Mouse (Mus musculus) common myeloid progenitor, adult 5-6 weeks (primary cell): ENCODE data around the gene Zdhhc19. TPM values are rescaled to one million over a fixed set of nuclear protein-coding genes. Genes with fewer than 3 reads are reported as not detected.
"Not testable (repeated sequence)": the region's sequence is repeated elsewhere in the genome, so short reads cannot be mapped to it uniquely, and the experiment has no call there.

ENCODE experiments used
- ATAC-seq: replicated peaks from 2 replicates; pipeline ENCODE4 v1.8.0; 2016; ENCODE audit warnings: low read depth, mild to moderate bottlenecking, moderate TSS enrichment, inconsistent platforms; ENCODE audit not compliant: poor library complexity, severe bottlenecking
- total RNA-seq: library from RNA; stranded (forward); fragments of 200-1000, 187-1606 nt; gene quantifications from 2 replicates; pipeline ENCODE4 v1.2.3, GENCODE M21; 2017

Zdhhc19 gene
- total RNA-seq, 1 experiment from 2014 or later: not detected

DNA sequence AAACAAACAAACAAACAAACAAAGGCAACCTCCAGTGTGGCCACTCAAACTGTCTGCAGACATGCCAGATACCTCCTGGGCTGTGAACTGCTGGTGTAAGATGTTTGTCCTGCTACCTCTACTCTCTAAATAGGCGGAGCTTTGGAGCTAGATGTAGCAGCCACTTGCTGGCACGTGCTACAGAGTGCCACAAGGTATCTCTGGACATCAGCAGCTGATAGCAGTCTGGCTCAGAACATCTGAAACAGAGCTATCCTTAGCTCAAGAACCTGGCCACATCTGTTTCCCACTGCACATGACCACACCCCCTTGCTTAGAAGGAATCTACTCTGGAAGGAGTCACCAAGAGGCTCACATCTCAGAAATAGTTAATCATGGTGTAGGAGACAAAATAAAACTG, 10.9 kb upstream of the Zdhhc19 start:
- ATAC-seq: no peak

DNA sequence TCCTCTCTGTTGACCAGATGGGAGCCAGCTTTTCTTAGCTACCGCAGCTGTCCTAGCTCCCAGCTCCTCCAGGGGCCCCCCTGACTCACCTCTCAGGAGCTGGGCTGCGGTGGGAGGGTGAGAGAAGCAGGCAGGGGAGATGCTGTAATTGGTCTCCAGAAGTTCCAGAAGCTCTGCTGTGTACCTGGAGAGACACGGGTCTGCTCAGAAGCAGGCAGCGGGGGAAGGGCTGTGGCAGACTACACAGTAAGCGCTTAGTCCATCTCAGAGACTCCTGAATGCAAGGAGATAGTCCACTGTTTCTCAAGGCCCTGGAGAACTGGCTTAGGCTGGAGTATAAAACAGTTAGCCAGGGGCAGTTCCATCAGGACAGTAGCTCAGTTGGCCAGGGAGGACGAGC, 10.0 kb upstream of the Zdhhc19 start:
- ATAC-seq: no peak

DNA sequence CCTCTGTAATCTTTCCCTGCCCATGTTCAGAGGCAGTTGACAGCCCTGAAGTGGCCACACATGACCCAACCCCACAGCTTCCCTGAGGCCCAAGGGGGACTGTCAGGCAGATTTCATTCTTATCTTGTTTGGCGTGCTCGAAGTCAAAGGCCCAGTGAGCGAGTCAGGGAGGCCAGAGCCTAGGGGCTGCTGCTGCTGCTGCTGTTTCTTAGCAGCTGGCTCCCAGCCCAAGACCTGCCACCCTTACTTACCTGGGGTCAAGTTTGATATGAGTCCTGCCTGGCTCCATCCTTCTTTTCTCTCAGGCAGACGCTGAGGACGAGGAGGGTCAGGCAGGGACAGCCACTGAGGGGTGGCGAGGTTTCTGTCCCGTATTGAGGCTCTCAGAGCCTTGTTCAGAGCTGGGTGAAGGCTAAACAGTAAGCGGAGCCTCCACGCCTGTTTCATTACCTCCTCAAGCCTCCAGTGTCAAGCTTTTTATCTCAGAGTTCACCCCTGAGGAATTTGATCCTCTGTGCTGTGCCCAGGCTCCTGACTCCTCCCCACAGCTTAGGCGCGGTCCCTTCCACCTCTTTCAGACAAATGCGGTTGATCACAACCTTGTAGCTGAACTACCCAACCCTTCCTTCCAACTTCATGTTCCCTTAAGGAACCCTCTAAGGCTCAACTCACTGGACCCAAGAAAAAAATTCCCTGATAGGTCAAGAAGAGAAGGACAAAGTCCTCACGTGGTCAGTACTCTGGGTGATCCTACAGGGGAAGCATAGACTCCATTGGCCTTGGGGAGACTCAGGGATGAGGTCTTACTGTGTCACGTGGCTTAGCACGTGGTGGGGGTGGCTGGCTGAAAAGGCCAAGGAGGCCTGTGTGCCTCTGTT, 8.6 kb upstream of the Zdhhc19 start, which contains the start of gene Slc51a:
Gene Slc51a, minus strand, starts transcription at position 646 of the 878 bp plus-strand sequence.
- ATAC-seq: peak; percentile 78

DNA sequence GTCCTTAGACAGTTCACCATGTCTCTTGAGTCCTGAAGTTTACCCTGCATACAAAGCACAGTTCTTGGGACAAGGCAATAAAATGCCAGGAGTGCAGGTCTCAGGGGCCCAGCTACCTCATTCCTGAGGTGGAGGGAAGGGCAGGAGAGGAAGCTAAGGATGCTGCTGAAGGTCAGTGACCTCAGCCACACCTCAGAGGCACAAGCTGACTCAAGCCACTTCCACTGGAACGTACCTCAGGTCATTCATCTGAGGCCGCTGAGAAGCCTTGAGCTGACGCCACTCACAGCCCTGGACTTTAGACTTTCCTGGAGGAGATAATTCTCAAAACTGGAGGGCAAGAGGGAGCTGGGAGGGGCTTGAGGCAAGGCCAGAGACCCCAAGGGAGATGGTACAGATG, 7.1 kb upstream of the Zdhhc19 start:
- ATAC-seq: no peak

DNA sequence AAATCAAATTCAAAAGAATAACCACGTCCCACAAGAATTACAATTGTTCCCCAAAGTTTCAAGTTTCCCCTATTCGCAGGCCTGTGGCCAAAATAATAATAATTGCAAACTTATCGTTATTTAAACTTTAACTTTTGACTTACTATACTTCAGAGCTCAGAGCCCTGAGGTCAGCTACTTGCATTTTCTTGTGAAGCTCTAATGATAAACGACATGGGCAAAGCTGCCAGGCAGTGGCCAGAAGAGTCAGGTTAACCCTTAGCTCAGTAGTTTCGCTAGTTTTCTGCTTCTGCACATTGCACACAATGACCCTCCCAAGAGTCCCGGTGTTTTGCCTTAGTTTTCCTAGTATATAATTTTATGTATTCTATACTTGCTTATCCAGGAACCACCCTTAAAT, 1.7 kb upstream of the Zdhhc19 start:
- not testable (repeated sequence) for ATAC-seq

DNA sequence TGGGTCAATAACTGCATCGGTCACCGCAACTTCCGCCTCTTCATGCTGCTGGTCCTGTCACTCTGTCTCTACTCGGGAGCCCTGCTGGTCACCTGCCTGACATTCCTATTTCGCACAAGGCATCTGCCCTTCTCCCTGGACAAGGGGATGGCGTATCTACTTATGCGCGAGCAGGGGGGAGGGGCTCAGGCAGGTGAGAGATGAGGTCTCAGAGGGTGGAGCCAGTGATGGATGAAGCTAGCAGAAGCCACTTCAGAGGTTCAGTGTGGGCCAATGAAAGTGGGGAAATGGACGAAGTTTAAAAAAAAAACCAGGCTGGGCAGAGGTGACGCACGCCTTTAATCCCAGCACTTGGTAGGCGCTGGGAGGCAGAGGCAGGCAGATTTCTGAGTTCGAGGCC, 2.9 kb downstream of the Zdhhc19 start:
- ATAC-seq: no peak

DNA sequence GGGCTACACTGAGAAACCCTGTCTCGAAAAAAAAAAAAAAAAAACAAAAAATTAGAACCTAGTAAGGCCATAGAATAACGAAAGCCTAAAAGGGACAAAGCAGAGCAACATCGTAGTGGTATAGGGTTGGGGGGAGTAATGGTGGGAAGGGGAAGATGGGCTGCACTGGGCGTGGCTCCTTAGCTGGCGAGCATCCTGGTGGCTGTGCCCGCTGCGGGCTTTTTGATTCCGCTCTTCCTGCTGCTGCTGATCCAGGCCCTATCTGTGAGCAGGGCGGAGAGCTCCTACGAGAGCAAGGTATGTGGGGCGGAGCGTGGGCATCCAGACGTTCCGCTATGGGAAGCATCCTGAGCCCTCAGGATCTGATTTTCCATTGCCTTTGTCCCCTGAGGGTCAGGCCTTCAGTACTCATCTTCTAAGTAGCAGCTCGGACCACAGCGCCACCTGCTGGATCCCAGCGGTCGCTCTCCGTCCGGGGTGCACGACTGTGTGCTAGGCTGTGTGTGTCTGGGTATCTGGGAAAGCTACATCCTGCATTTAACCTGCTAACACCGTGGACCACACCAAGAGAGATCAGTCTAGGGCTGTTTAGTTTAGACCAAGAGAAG, 3.5 kb downstream of the Zdhhc19 start:
- ATAC-seq: peak; percentile 80

DNA sequence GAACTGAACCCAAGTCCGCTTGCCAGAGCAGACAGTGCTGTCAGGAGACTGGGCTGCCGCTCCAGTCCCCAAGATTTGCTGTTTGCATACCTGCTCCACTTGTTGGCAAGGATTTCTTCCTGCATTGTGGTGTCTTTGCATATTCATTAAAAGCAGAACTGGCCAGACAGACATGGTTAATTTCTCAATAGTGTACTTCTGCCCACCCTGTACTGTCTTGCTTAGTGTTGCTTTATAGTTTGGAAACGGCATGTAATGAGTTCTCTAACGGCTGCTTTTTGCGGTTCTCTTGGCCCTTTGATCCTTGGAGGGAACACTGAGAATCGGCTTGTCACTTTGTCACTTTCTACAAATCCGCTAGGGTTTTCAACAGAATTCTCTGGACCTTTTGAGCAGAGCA, 5.4 kb downstream of the Zdhhc19 start:
- ATAC-seq: peak; percentile 34; the same call in 1 of the 2 replicates

DNA sequence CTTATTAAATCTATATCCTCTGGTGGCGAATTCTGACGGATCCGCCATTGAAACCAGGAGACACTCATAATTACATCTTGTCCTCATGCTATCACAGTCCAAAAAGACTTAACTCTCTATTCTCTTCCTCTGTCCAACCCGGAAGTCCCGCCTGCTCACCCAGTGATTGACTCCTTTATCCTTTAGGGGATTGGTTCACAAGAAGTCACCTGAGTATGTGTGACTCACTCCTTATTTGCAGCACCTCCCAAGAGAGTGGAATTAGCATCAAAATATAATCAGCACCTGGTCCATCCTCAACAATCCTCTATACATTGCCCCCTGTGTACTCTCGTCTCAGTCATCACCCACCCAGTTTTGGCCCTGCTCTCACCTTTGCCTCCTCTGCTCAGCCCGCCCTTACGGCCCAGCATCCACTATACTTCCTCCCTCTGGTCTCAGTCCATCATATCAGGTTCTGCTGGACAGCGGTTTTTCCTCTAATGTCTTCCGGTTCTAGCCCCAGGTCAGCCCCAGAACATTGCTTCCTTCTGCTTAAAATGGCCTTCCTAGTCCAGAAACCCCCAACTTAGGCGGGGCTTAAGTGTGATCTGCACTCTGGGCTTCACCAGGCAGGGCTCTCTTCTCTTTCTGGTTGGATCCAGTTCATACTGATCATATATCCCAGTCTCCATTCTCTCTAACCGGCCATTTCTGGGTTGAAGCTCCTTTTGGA, 6.7 kb downstream of the Zdhhc19 start:
- no peak for ATAC-seq

DNA sequence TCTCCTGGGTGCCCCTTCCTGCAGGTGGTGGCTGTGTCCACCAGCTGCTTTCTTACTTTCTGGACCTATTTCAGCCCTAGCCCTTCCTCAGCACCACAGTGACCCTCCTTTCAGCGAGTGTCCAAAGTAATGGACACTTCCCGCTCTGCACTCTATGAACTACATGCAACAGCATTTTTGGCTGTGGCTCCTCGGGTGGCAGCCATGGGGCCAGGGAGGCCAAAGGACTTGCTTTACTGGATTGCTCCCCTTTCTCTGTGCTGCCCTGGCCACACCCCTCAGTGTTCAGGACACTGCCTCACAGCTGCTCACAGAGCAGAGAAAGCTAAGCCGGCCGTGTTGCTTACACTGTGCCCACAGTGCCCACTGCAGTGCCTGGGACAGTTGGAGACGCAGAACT, 7.6 kb downstream of the Zdhhc19 start:
- no peak for ATAC-seq

DNA sequence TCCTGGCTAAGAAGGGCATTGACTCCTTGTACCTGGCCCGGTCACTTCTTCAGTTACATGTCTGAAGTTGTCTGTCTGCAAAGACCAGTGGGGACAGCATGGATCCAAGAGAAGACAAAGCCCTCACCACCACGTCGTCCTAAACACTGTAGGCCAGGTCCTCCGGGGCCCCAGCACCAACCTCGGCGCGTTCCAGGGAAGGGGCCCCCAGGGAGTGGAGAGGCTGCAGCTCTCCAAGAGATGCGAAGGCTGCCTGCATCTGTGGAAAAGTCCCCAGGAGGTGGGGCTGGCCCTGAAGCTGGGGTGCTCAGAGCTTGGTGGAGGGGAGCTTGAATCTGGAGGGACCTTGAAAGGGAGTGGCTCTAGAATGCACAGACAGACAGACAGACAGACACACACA, 10.2 kb downstream of the Zdhhc19 start:
- no peak for ATAC-seq

DNA sequence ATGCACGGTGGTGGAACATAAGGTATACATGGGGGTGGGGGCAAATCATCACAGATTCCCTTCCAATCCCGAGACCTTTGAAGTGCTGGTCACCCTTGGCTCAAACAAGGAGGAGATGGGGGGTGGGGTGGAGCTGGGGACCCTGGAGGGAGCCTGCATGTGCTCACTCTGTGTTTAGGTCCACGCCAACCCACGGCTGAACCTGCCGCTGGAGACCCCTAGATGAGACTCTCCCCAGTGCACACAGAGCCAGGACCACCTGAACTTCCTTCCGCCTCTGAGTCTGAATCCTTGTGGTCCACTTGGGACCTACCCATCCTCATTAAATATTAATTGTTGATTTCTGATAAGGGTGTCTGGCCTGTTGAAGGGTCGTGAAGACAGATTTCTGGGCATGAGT, 10.8 kb downstream of the Zdhhc19 start:
- no peak for ATAC-seq

DNA sequence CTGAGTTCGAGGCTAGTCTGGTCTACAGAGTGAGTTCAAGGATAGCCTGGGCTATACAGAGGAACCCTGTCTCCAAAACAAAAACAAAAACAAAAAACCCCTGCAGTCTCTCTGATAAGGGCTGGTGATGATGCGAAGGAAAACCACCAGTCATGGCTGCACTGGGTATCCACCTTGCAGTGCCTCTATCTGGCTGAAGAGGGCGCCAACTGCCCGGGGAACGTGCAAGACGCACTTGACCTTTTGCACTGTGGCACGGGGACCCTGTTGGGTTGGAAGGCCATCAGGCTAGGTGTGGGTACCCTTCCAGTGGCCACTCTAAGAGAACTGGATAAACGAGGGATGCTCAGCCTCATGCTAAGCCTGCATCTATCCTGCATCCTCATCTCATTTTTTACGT, 11.3 kb downstream of the Zdhhc19 start:
- ATAC-seq: peak; percentile 40; the same call in 1 of the 2 replicates

DNA sequence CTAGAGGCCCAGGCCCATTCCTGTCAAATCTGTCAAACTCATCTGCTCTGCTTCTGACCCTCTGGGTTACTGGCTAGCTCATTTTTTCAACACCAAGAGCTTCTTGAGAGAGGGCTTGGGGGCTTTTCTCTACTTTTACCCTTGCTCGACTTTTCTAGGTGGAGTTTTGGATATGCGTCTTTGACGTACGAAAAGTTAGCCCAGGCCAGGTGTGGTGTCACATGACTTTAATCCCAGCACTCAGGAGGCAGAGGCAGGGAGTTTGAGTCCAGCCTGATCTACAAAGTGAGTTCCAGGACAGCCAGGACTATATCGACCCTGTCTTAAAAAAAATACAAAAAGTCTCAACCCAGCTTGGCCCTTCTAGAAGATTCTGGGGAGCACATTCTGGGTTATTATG, 12.0 kb downstream of the Zdhhc19 start:
- ATAC-seq: no peak

DNA sequence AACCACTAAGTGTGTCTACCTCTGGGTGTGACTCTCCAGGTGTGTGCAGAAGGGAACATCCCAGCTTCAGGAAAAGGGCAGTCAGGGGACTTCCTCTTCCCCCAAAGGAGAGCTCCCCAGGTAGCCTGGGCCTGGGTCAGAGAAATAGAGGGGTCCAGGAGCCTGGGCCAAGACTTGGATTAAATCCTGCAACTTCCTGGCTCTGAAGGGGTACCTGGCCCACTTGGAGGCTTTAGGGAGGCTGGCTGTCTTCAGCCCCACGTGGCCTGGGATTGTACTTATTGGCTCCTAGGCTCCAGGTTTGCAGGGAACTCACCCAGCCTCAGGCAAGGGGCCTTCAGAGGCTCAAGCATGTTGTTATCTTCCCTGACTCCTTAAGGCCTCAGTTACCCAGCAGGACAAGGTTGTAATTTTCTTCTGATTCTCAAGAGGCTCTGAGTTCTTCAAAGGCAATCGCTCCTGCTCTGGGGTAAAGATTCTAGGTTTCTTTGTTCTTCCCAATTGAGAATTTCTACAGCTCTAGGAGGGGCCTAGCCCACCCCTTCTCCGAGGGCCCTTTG, 12.5 kb downstream of the Zdhhc19 start:
- ATAC-seq: no peak

DNA sequence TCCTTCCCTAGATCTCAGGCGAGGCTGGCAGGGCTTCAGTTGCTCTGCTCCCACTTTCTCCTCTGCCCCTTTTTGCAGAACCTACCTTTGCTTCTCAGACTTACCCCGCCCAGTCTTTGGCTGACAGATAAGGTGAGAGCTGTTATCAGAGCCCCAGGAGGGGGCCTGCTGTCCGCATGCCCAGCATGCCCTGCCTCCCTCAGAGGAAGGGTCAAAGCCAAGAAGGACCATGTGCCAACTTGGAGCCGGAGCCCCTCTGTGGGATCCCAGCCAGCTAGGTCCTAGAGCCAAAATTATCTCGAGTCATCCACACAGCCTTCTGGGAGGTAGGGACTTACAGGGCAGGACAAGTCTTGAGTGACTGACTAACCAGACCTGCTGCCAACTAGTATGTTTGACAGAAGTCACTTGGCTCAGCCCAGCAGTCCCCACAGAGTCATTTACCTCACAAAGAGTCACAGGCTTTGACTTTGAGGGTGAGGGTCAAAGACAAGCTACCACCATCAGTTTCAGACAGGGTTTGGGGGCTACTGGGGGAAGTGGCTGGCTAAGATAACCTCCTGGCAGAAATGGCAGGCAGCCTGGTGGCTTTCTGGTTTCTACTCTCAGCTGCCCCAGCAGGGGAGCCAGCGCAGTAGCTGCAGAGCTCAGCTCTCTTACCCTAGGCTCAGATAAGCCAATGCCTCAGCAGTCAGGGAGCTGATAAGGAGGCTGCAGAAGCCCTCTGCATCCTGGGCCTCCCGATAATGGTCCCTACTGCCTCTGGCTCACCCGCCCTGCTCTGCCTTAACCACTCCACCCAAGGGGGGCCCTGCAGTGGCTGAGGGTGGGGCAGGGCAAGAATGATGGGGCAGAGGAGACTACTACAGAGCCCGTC, 13.2 kb downstream of the Zdhhc19 start:
- ATAC-seq: peak; percentile 90

DNA sequence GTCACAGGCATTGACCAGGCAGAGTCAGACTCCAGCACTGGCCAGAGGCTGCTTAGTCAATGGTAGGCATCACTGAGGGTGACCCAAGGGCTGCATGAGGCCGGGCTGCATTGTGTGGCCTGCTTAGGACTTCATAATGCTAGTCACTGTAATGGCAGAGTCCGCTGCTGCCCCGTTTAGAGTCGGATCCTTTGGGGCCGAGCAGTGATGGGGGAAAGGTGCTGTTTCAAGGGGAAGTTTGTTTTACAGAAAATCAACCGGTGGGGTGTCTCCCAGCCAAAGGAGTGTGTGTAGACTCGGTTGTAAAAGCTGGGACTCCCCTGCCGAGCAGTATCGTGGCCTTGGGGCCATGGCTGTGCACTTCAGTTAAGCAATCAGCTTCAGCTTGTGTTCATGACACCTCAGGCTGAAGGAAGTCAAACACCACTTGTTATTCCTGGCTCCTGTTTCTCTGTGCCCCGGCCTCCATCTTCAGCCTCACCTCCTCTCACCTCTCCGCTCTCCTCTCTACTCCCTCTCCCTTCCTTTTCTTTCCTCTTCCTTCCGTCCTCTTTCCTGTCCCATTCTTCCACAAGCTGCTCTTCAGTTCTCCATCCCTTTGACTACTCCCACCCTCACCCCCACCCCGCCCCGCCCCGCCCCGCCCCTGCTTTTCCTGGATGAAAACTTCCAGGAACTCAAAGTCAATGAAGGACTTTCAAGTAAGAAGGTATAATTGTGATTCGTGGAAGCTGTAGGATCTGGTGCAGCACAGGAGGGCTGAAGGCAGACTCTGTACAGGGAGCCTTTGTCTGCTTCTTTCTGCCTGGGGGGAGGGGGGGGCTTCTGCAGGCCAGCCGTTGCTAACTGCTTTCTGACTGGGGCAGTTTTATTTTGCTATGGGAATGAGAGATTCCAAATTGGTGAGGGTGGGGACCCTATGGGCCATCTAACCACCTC, 14.6 kb downstream of the Zdhhc19 start:
- ATAC-seq: no peak

DNA sequence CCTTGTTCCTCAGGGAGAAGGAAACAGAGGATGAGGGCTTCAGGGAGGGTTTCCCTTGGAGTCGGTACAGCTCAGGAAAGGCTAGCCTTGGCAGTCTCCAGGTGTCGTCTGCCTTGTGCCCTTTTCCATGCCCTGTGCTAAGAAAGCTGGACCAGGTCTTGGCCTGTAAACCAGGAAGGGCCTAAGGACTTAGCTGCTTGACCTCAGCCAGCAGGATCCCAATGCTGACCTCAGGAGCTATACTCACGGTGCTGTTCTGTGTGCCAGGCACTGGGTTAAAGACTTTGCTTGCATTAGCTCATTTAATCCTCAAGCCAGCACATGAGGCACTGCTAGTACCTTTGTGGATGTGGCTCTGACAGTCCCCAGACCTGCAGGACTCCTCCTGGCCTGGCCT, 15.3 kb downstream of the Zdhhc19 start:
- no peak for ATAC-seq
